In the genomic region with DNA sequence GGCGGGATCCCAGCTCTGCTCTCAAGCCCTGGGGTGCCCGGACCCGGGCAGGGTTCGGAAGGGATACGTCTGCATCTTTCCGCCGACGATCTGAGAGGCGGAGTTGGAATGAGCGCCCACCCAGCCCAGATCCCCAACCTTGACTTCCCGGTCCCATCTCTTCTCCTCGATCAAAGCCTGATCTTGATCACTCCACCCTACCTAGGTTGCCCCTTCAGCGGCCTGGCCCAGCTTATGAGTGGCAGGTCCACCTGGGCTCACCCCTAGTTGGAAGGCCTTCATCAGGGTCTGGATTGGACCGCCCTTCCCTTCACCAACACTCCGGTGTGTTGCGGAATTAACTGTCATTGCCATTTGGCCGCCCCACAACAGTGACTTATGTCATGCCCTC, we compare ENCODE assay signal across 9 mouse cellular contexts. TPM values are rescaled to one million over a fixed set of nuclear protein-coding genes. Genes with fewer than 3 reads are reported as not detected.
DNase-seq lines count a peak whose midpoint lies in the region; ATAC-seq and TF ChIP-seq lines count a peak whose summit lies in the region.
"Had no signal": no experiment of that assay in that cellular context is flagged by ENCODE, and none has a peak within 500 bp of the region (broad histone marks: within the 10 kb centered on the region; RNA-seq: fewer than 3 reads in every experiment).

A gene (minus strand): TSS at position 258 of the 391 bp plus-strand sequence.

- H3K79me2 ChIP-seq in liver, adult 2 months (ENCODE audit: control insufficient read depth, insufficient read depth, low read length): no peaks in the 10 kb centered on the region

- peak within 1 kb of the TSS; percentile 57; the same call in 1 of the 2 replicates for H3K4me3 ChIP-seq in liver, adult 2 months (ENCODE audit: insufficient read depth, low read depth, low read length)
- peak within 1 kb of the TSS; percentile 80 for H3K4me3 ChIP-seq in hindbrain, embryonic 10.5 days
- peak within 1 kb of the TSS; percentile 59 for H3K4me3 ChIP-seq in liver, embryonic 12.5 days

- H3K9me3 ChIP-seq in hindbrain, embryonic 10.5 days: no peaks in the 10 kb centered on the region
- no peaks in the 10 kb centered on the region for H3K9me3 ChIP-seq in liver, embryonic 12.5 days (replicated peaks)

- H3K4me1 ChIP-seq in liver, adult 2 months (ENCODE audit: control insufficient read depth, insufficient read depth, low read length): 0 out of 2 replicates have a peak, but pooled peaks cover 3% of the 10 kb centered on the region
- H3K4me1 ChIP-seq in hindbrain, embryonic 10.5 days (replicated peaks): peaks cover 50% of the 10 kb centered on the region
- H3K4me1 ChIP-seq in liver, embryonic 12.5 days: peaks cover 12% of the 10 kb centered on the region; the same call in 1 of the 2 replicates

- TF ChIP-seq CTCF in liver, adult 2 months (IDR thresholded peaks at IDR 0.05; ENCODE audit: low read depth, low read length): no peak

- H3K4me2 ChIP-seq in liver, embryonic 12.5 days: peak within 1 kb of the TSS; percentile 84

- no peak within 1 kb of the TSS for H3K27ac ChIP-seq in liver, adult 2 months (replicated peaks; ENCODE audit: insufficient read depth, low read depth, low read length)
- H3K27ac ChIP-seq in hindbrain, embryonic 10.5 days: peak within 1 kb of the TSS; percentile 87
- no peak within 1 kb of the TSS for H3K27ac ChIP-seq in liver, embryonic 12.5 days

- ATAC-seq in cerebellum, adult (ENCODE audit: insufficient number of reproducible peaks, low FRiP score, low TSS enrichment): peak; percentile 17; the same call in 1 of the 2 replicates
- no peak for ATAC-seq in liver, embryonic 12.5 days

- WGBS in liver, adult 2 months: 15% methylated on average over 16 of the region's 17 CpGs
- 3% methylated on average over 17 of the region's 17 CpGs for WGBS in hindbrain, embryonic 10.5 days
- WGBS in liver, embryonic 12.5 days (ENCODE audit: insufficient replicate concordance): 13% methylated on average over 17 of the region's 17 CpGs

- no peaks in the 10 kb centered on the region for H3K36me3 ChIP-seq in liver, adult 2 months (ENCODE audit: control insufficient read depth, insufficient read depth, low read length)
- no peaks in the 10 kb centered on the region for H3K36me3 ChIP-seq in hindbrain, embryonic 10.5 days
- H3K36me3 ChIP-seq in liver, embryonic 12.5 days: no peaks in the 10 kb centered on the region

- TF ChIP-seq POLR2A in liver, adult 2 months (IDR thresholded peaks at IDR 0.05; ENCODE audit: extremely low read depth, insufficient read depth, low read length): no peak

- H3K27me3 ChIP-seq in liver, adult 2 months (ENCODE audit: control insufficient read depth, insufficient read depth, low read length): peaks cover 16% of the 10 kb centered on the region
- peaks cover 74% of the 10 kb centered on the region for H3K27me3 ChIP-seq in hindbrain, embryonic 10.5 days (ENCODE audit: insufficient read depth, poor library complexity, severe bottlenecking)
- H3K27me3 ChIP-seq in liver, embryonic 12.5 days (replicated peaks): peaks cover 96% of the 10 kb centered on the region

- peak within 1 kb of the TSS; percentile 45 for H3K9ac ChIP-seq in liver, adult 2 months (ENCODE audit: low read depth, low read length)
- H3K9ac ChIP-seq in liver, embryonic 12.5 days: peak within 1 kb of the TSS; percentile 51

- DNase-seq in cerebellum, adult 8-10 months: no peak
- DNase-seq in liver, adult 2 months (ENCODE audit: extremely low read depth, low read depth, low spot score): no peak
- DNase-seq in liver: no peak
- DNase-seq in hindbrain, embryonic 10.5 days (ENCODE audit: low spot score): peak; percentile 36
- no peak for DNase-seq in natural killer cell, adult 2 months (ENCODE audit: low spot score in 2 of 2)
- no peak for DNase-seq in adrenal gland, adult 2 months

RNA-seq across cellular contexts. Expression of the gene that starts here (rescaled TPM):
- total RNA-seq in liver, adult 2 months (2014; rRNA removed): 0.20 TPM in 1 of 2 replicates, not detected in the other
- polyA plus RNA-seq in liver, adult 2 months (2012; rRNA removed): 0.11 TPM in 1 of 2 replicates, not detected in the other
- polyA plus RNA-seq in hindbrain, embryonic 10.5 days (2016; fragmentation: Nextera tagmentation; extraction: Ambion mirVana): 21.3 and 23.8 TPM in 2 replicates
- polyA plus RNA-seq in liver, embryonic 12.5 days (2016; fragmentation: Nextera tagmentation; extraction: Ambion mirVana): 0.31 and 0.85 TPM in 2 replicates
- total RNA-seq in adrenal gland, adult 2 months (2021): 1 to 10 TPM; 2.1 to 3.7 TPM
- polyA plus RNA-seq in adrenal gland, adult 2 months (2012; rRNA removed): 3.3 and 4.3 TPM in 2 replicates
- total RNA-seq: hematopoietic stem cell, adult 5-6 weeks had no signal
